Mouse (Mus musculus) thymus, postnatal 14 days (tissue): ENCODE data around the gene Gm12887.

Source experiments
- DNase-seq: peaks from one replicate; pipeline ENCODE4 v3.0.0; 2021

Gm12887 gene

DNA sequence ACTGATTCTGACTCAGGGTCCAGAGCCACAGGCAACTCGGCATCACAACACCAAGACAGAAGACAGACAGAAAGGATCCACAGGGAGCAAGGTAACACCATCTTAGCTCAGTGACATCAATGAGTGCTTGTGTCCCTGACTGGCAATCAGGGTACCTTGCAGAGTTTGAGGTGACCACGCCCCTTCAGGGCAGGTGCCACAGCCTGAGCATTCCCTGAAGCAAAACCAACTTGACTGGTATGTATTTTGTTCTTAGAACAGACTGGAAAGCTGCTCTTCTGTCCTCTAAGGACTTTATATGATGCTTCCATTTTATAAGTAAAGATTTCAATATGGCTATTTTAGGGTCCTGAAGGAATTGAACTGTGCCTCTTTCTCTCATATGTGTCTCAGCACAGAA lies at the start of gene Gm12887:
Gm12887 (minus strand) TSS at position 101 of the 400 bp plus-strand sequence.
- DNase-seq, result no peak

DNA sequence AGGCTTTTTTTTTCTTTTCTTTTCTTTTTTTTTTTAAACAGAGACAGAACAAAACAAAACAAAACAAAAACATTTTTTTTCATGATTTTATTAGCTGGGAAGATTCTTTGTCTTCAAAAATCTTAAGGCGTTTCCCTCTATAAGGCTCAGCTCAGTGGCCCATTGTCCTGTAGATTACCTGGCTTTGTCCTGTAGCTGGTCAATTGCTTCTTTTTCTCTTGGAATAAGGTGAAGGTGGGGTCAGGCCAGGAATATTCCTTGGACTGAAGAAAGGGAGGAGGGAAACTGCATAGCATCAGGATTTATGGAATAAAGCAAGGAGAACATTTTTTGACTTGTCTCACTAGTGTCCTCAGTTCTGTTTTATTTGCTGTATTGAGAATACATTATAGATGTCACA lies 35.1 kb upstream of the Gm12887 start:
- no peak for DNase-seq
